Mouse (Mus musculus): ENCODE results near the gene Ptch2.

DNA sequence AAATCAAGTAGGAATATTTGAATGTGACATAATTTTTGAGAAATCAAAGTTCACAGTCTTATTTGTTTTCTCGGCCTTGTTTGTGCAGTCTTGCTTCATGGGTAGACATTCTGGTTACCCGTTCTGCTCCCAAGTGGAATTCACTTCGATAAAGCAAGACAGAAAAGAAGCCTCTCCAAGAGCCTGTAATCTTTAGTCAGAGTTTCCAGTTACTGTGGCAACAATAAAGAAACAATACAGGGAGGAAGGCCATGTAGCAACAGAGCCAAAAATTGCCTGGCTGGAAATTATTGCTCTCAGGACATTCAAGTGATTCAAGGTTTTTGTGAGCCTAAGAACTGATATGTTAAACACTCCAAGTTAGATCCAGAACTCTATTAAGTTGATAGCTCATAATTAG, 47.0 kb upstream of the Ptch2 start:
- TF ChIP-seq CTCF (IDR thresholded peaks at IDR 0.05; ENCODE audit: low read depth, low read length) (no peak), TAL1 (conservative IDR thresholded peaks at IDR 0.05; ENCODE audit: low read depth, low read length) (no peak), GATA1 (IDR thresholded peaks at IDR 0.05; ENCODE audit: borderline replicate concordance, low read length) (no peak), POLR2AphosphoS5 (IDR thresholded peaks at IDR 0.05; ENCODE audit: insufficient replicate concordance, low read depth, low read length) (no peak), GATA2 (IDR thresholded peaks at IDR 0.05; ENCODE audit: borderline replicate concordance, low read depth, low read length) (no peak)

All from G1E (cell line).